Mouse (Mus musculus) MEL (cell line): ENCODE data around the gene Susd2. TPM values are rescaled to one million over a fixed set of nuclear protein-coding genes. Genes with fewer than 3 reads are reported as not detected.

Source experiments
- DNase-seq: peaks from one replicate; pipeline ENCODE4 v3.0.0; 2011; ENCODE audit warnings: low read depth, low spot score
- H3K27ac ChIP-seq: 2 replicates; pipeline ENCODE4 v1.5.1; 2012; ENCODE audit warnings: low read depth, mild to moderate bottlenecking, control low read depth, low read length, moderate library complexity; ENCODE audit not compliant: control insufficient read depth
- H3K27me3 ChIP-seq, 2 experiments: fragments of 150-350 bp in 1 of 2; sonication (generic) in 1 of 2; 2 replicates each; pipeline ENCODE4 v1.6.1; 2012; ENCODE audit warnings: low read length in 2 of 2, mild to moderate bottlenecking in 2 of 2, improper control_type of control experiment in 1 of 2, moderate library complexity in 1 of 2; ENCODE audit not compliant: insufficient read depth in 2 of 2, control insufficient read depth in 1 of 2
- H3K36me3 ChIP-seq, 2 experiments: 2 replicates each; pipeline ENCODE4 v1.6.1; 2012 to 2014; ENCODE audit warnings: low read length in 2 of 2, improper control_type of control experiment in 1 of 2, inconsistent platforms in 1 of 2, mild to moderate bottlenecking in 1 of 2; ENCODE audit not compliant: insufficient read depth in 2 of 2, control insufficient read depth in 1 of 2
- H3K4me1 ChIP-seq, 2 experiments: fragments of 150-350 bp in 1 of 2; sonication (generic) in 1 of 2; 2 replicates each; pipeline ENCODE4 v1.6.1; 2012; ENCODE audit warnings: low read length in 2 of 2, improper control_type of control experiment in 1 of 2, mild to moderate bottlenecking in 1 of 2; ENCODE audit not compliant: insufficient read depth in 2 of 2, control insufficient read depth in 1 of 2
- H3K4me3 ChIP-seq, 2 experiments: fragments of 150-350 bp in 1 of 2; sonication (generic) in 1 of 2; 2 replicates each; pipeline ENCODE4 v1.5.1; 2012; ENCODE audit warnings: low read depth in 2 of 2, low read length in 2 of 2, mild to moderate bottlenecking in 2 of 2, moderate library complexity in 2 of 2, control low read depth in 1 of 2, improper control_type of control experiment in 1 of 2; ENCODE audit not compliant: control insufficient read depth in 1 of 2, insufficient read depth in 1 of 2
- H3K79me2 ChIP-seq: 2 replicates; pipeline ENCODE4 v1.6.1; 2012; ENCODE audit warnings: mild to moderate bottlenecking, low read length, moderate library complexity; ENCODE audit not compliant: control insufficient read depth, poor library complexity, insufficient read depth
- H3K9ac ChIP-seq: 2 replicates; pipeline ENCODE4 v1.6.1; 2012; ENCODE audit warnings: low read depth, mild to moderate bottlenecking, control low read depth, low read length, moderate library complexity; ENCODE audit not compliant: control insufficient read depth, poor library complexity, severe bottlenecking
- H3K9me3 ChIP-seq: fragments of 150-350 bp; sonication (generic); replicated peaks from 2 replicates; pipeline ENCODE4 v1.6.1; 2012; ENCODE audit warnings: mild to moderate bottlenecking, low read length, improper control_type of control experiment, moderate library complexity; ENCODE audit not compliant: insufficient read depth
- BHLHE40 ChIP-seq: IDR thresholded peaks from 2 replicates; pipeline ENCODE4 v1.6.1; 2012; ENCODE audit warnings: low read depth, mild to moderate bottlenecking, inconsistent platforms, low read length, improper control_type of control experiment, borderline replicate concordance
- CHD1 ChIP-seq: IDR thresholded peaks from 2 replicates; pipeline ENCODE4 v1.6.1; 2012; ENCODE audit warnings: low read depth, mild to moderate bottlenecking, inconsistent platforms, low read length, improper control_type of control experiment
- CHD2 ChIP-seq: IDR thresholded peaks from 2 replicates; pipeline ENCODE4 v1.6.1; 2011; ENCODE audit warnings: low read length, improper control_type of control experiment
- E2F4 ChIP-seq: IDR thresholded peaks from 2 replicates; pipeline ENCODE4 v1.6.1; 2011; ENCODE audit warnings: low read depth, low read length, improper control_type of control experiment, borderline replicate concordance
- ELF1 ChIP-seq: IDR thresholded peaks from 2 replicates; pipeline ENCODE4 v1.6.1; 2014; ENCODE audit warnings: low read depth, mild to moderate bottlenecking, inconsistent platforms, low read length, improper control_type of control experiment, moderate library complexity
- EP300 ChIP-seq, 2 experiments: IDR thresholded peaks; 2 replicates each; pipeline ENCODE4 v1.6.1; 2011; ENCODE audit warnings: improper control_type of control experiment in 2 of 2, low read length in 2 of 2, low read depth in 1 of 2, mild to moderate bottlenecking in 1 of 2
- ETS1 ChIP-seq: IDR thresholded peaks from 2 replicates; pipeline ENCODE4 v1.6.1; 2012; ENCODE audit warnings: low read depth, mild to moderate bottlenecking, inconsistent platforms, low read length, improper control_type of control experiment, moderate library complexity
- GABPA ChIP-seq: IDR thresholded peaks from 2 replicates; pipeline ENCODE4 v1.6.1; 2012; ENCODE audit warnings: low read depth, mild to moderate bottlenecking, inconsistent platforms, low read length, improper control_type of control experiment, moderate library complexity
- HCFC1 ChIP-seq: IDR thresholded peaks from 2 replicates; pipeline ENCODE4 v1.6.1; 2012; ENCODE audit warnings: low read depth, mild to moderate bottlenecking, inconsistent platforms, low read length, improper control_type of control experiment, moderate library complexity
- JUND ChIP-seq: IDR thresholded peaks from 2 replicates; pipeline ENCODE4 v1.6.1; 2011; ENCODE audit warnings: low read depth, mild to moderate bottlenecking, improper control_type of control experiment, low read length
- KAT2A ChIP-seq: conservative IDR thresholded peaks from 2 replicates; pipeline ENCODE4 v1.6.1; 2012; ENCODE audit warnings: low read depth, low read length, improper control_type of control experiment, inconsistent platforms
- MAZ ChIP-seq: IDR thresholded peaks from 2 replicates; pipeline ENCODE4 v1.6.1; 2012; ENCODE audit warnings: low read depth, mild to moderate bottlenecking, inconsistent platforms, low read length, improper control_type of control experiment
- MXI1 ChIP-seq: IDR thresholded peaks from 2 replicates; pipeline ENCODE4 v1.6.1; 2011; ENCODE audit warnings: mild to moderate bottlenecking, low read depth, low read length, improper control_type of control experiment
- MYB ChIP-seq: IDR thresholded peaks from 2 replicates; pipeline ENCODE4 v1.6.1; 2011; ENCODE audit warnings: mild to moderate bottlenecking, low read depth, low read length, improper control_type of control experiment
- MYC ChIP-seq: IDR thresholded peaks from 2 replicates; pipeline ENCODE4 v1.6.1; 2011; ENCODE audit warnings: low read depth, mild to moderate bottlenecking, low read length, improper control_type of control experiment, moderate library complexity
- NELFE ChIP-seq: IDR thresholded peaks from 2 replicates; pipeline ENCODE4 v1.6.1; 2011; ENCODE audit warnings: low read depth, low read length, improper control_type of control experiment
- POLR2A ChIP-seq, 2 experiments: IDR thresholded peaks; 2 replicates each; pipeline ENCODE4 v1.6.1; 2011 to 2012; ENCODE audit warnings: low read length in 2 of 2, mild to moderate bottlenecking in 2 of 2, control low read depth in 1 of 2, improper control_type of control experiment in 1 of 2, low read depth in 1 of 2, moderate library complexity in 1 of 2; ENCODE audit not compliant: control insufficient read depth in 1 of 2, insufficient read depth in 1 of 2, poor library complexity in 1 of 2
- POLR2AphosphoS2 ChIP-seq: IDR thresholded peaks from 2 replicates; pipeline ENCODE4 v1.6.1; 2011; ENCODE audit warnings: low read length, improper control_type of control experiment
- POLR2AphosphoS5 ChIP-seq: IDR thresholded peaks from 2 replicates; pipeline ENCODE4 v1.6.1; 2012; ENCODE audit warnings: low read depth, borderline replicate concordance, mild to moderate bottlenecking, inconsistent platforms, low read length, moderate library complexity, mixed read lengths
- RAD21 ChIP-seq: IDR thresholded peaks from 2 replicates; pipeline ENCODE4 v1.6.1; 2011; ENCODE audit warnings: mild to moderate bottlenecking, low read depth, low read length, improper control_type of control experiment
- SIN3A ChIP-seq: IDR thresholded peaks from 2 replicates; pipeline ENCODE4 v1.6.1; 2012; ENCODE audit warnings: low read length, improper control_type of control experiment, inconsistent platforms
- SMC3 ChIP-seq: IDR thresholded peaks from 2 replicates; pipeline ENCODE4 v1.6.1; 2011; ENCODE audit warnings: low read depth, low read length, improper control_type of control experiment
- TAL1 ChIP-seq: IDR thresholded peaks from 2 replicates; pipeline ENCODE4 v1.6.1; 2012; ENCODE audit warnings: mild to moderate bottlenecking, inconsistent platforms, low read length, moderate library complexity, mixed read lengths
- TCF12 ChIP-seq: IDR thresholded peaks from 2 replicates; pipeline ENCODE4 v1.6.1; 2014; ENCODE audit warnings: low read depth, mild to moderate bottlenecking, inconsistent platforms, low read length, improper control_type of control experiment, moderate library complexity
- USF1 ChIP-seq: IDR thresholded peaks from 2 replicates; pipeline ENCODE4 v1.6.1; 2014; ENCODE audit warnings: low read depth, mild to moderate bottlenecking, inconsistent platforms, low read length, improper control_type of control experiment, moderate library complexity
- USF2 ChIP-seq, 2 experiments: IDR thresholded peaks; 2 replicates each; pipeline ENCODE4 v1.6.1; 2011 to 2012; ENCODE audit warnings: improper control_type of control experiment in 2 of 2, low read length in 2 of 2, borderline replicate concordance in 1 of 2, inconsistent platforms in 1 of 2, low read depth in 1 of 2, mild to moderate bottlenecking in 1 of 2; ENCODE audit not compliant: insufficient read depth in 1 of 2
- ZC3H11A ChIP-seq: IDR thresholded peaks from 2 replicates; pipeline ENCODE4 v1.6.1; 2012; ENCODE audit warnings: low read depth, mild to moderate bottlenecking, inconsistent platforms, low read length, improper control_type of control experiment
- ZKSCAN1 ChIP-seq: IDR thresholded peaks from 2 replicates; pipeline ENCODE4 v1.6.1; 2012; ENCODE audit warnings: low read depth, mild to moderate bottlenecking, inconsistent platforms, low read length, improper control_type of control experiment, moderate library complexity
- ZMIZ1 ChIP-seq: IDR thresholded peaks from 2 replicates; pipeline ENCODE4 v1.6.1; 2012; ENCODE audit warnings: low read depth, mild to moderate bottlenecking, inconsistent platforms, low read length, improper control_type of control experiment, moderate library complexity
- ZNF384 ChIP-seq: IDR thresholded peaks from 2 replicates; pipeline ENCODE4 v1.6.1; 2012; ENCODE audit warnings: low read depth, mild to moderate bottlenecking, inconsistent platforms, low read length, improper control_type of control experiment
- polyA plus RNA-seq, 2 experiments: library from polyadenylated mRNA; stranded (reverse) in 1 of 2; unstranded in 1 of 2; fragments of >175 nt in 1 of 2; fragments of >200 nt in 1 of 2; gene quantifications; 2 replicates each; pipeline versions ENCODE4 v1.2.1 to v1.2.4; 2012; ENCODE audit warnings: low replicate concordance in 2 of 2, low read depth in 1 of 2; ENCODE audit not compliant: insufficient read length in 2 of 2, insufficient read depth in 1 of 2, missing spikeins in 1 of 2
- total RNA-seq: library from RNA; depleted of rRNA; stranded (reverse); fragments of 300-350 nt; gene quantifications from 2 replicates; pipeline ENCODE4 v1.2.3, GENCODE M21; 2012

Susd2 gene
- total and polyA plus RNA-seq, 3 experiments, result 0.12 to 0.15 TPM; not detected in 1

- TF ChIP-seq ZNF384 (no peak), POLR2AphosphoS2 (no peak), USF2 (IDR thresholded peaks at IDR 0.05; ENCODE audit: borderline replicate concordance in 1 of 2, insufficient read depth in 1 of 2, low read depth in 1 of 2, low read length in 2 of 2) (no peak), JUND (no peak), BHLHE40 (no peak), CHD2 (no peak), ELF1 (no peak)
- H3K27ac ChIP-seq, result peak overlapping the region; percentile 60
- H3K9me3 ChIP-seq, result no peaks in the 10 kb centered on the region
- H3K36me3 ChIP-seq, result peaks cover 3 to 4% of the 10 kb centered on the region in 2 experiments; a peak in 2 of 4 replicates
- peak overlapping the region; percentile 62 to 90 for H3K4me3 ChIP-seq
- DNase-seq, result peak; percentile 47
- peak overlapping the region; percentile 77 for H3K9ac ChIP-seq
- H3K79me2 ChIP-seq, result peaks cover 4% of the 10 kb centered on the region
- no peaks in the 10 kb centered on the region for H3K27me3 ChIP-seq
- no peaks in the 10 kb centered on the region; a peak in 2 of 4 replicates for H3K4me1 ChIP-seq
Measured at GRCm38 (mm10) chr10:75667911-75668270, 24.1 kb upstream of the Susd2 start.

- H3K27ac ChIP-seq, result peak overlapping the region; percentile 60
- peaks cover 4% of the 10 kb centered on the region for H3K79me2 ChIP-seq
- no peaks in the 10 kb centered on the region for H3K27me3 ChIP-seq
- H3K9me3 ChIP-seq, result no peaks in the 10 kb centered on the region
- H3K9ac ChIP-seq, result peak overlapping the region; percentile 77
- no peaks in the 10 kb centered on the region; a peak in 2 of 4 replicates for H3K4me1 ChIP-seq
- peak overlapping the region; percentile 62 to 90 for H3K4me3 ChIP-seq
- peaks cover 3 to 4% of the 10 kb centered on the region in 2 experiments; a peak in 2 of 4 replicates for H3K36me3 ChIP-seq
- peak; percentile 86 for DNase-seq
- TF ChIP-seq SIN3A, result peak; percentile 42
- peak; percentile 40; the same call in 1 of the 2 replicates for TF ChIP-seq MYC
- no peak for TF ChIP-seq ZC3H11A
- TF ChIP-seq POLR2A (IDR thresholded peaks at IDR 0.05; ENCODE audit: control insufficient read depth in 1 of 2, insufficient read depth in 1 of 2, low read depth in 1 of 2, low read length in 2 of 2, poor library complexity in 1 of 2), result no peak
- TF ChIP-seq MYB, result no peak
- TF ChIP-seq E2F4, result no peak
- TF ChIP-seq BHLHE40, result 0 out of 2 replicates have a peak, but pooled peaks have one; percentile 31
- no peak for TF ChIP-seq KAT2A
- TF ChIP-seq MXI1, result peak; percentile 74
- no peak for TF ChIP-seq CHD1
- TF ChIP-seq ETS1, result peak; percentile 63
- TF ChIP-seq POLR2AphosphoS2, result no peak
- no peak for TF ChIP-seq SMC3
- no peak for TF ChIP-seq USF1
- no peak for TF ChIP-seq POLR2AphosphoS5
- TF ChIP-seq TCF12, result no peak
- TF ChIP-seq ZMIZ1, result no peak
- TF ChIP-seq EP300 (IDR thresholded peaks at IDR 0.05; ENCODE audit: low read depth in 1 of 2, low read length in 2 of 2), result no peak
- TF ChIP-seq HCFC1, result 0 out of 2 replicates have a peak, but pooled peaks have one; percentile 32
- TF ChIP-seq JUND, result no peak
- no peak for TF ChIP-seq RAD21
- TF ChIP-seq NELFE, result no peak
- TF ChIP-seq USF2 (IDR thresholded peaks at IDR 0.05; ENCODE audit: borderline replicate concordance in 1 of 2, insufficient read depth in 1 of 2, low read depth in 1 of 2, low read length in 2 of 2), result no peak
- no peak for TF ChIP-seq ZKSCAN1
- TF ChIP-seq TAL1, result no peak
- TF ChIP-seq GABPA, result no peak
- TF ChIP-seq MAZ, result no peak; the same call in 1 of the 2 replicates
Measured at GRCm38 (mm10) chr10:75667115-75667910, 23.5 kb upstream of the Susd2 start.
